Mouse (Mus musculus): ENCODE measurements around the gene Gng7. TPM values are rescaled to one million over a fixed set of nuclear protein-coding genes. Genes with fewer than 3 reads are reported as not detected.
A peak's percentile ranks its signal among the peaks of the same experiment; 100 is the strongest.

Gng7 gene
- polyA plus RNA-seq, 1 experiment from 2014 or later: 9.0 TPM

GRCm38 (mm10) chr10:80958979-80959637 lies 55.6 kb downstream of the Gng7 start:
- WGBS: 86% methylated on average over 5 of the region's 5 CpGs
- Histone ChIP-seq H3K4me1 (peaks cover 43% of the 10 kb centered on the region), H3K9me3 (no peaks in the 10 kb centered on the region), H3K27me3 (no peaks in the 10 kb centered on the region), H3K4me2 (replicated peaks) (no peak overlapping the region), H3K27ac (no peak overlapping the region), H3K9ac (no peak overlapping the region), H3K36me3 (no peaks in the 10 kb centered on the region), H3K4me3 (no peak overlapping the region)
- ATAC-seq (ENCODE audit: low FRiP score, low read depth): no peak

DNA sequence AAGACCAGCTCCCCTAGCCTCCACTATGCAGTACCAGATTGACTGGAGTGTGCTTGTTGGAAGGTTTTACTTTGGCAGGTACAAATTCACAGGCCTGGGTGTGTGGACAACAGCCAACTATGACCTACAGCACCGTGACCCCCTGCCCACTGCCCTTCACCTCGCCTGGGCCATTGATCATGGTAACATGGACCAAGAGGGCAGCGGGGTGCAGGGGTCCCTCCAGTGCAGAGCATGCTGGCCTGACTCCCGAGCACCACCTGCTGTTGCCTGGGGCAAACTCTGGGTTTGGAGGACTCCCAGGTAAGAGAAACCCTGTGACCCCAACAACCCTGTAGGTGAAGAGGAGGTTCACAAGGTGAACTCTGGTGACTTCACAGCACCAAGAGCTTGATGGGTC lies 57.0 kb downstream of the Gng7 start:
- no peak overlapping the region for H3K27ac ChIP-seq
- no peak overlapping the region for H3K4me2 ChIP-seq (replicated peaks)
- H3K36me3 ChIP-seq: no peaks in the 10 kb centered on the region
- no peaks in the 10 kb centered on the region for H3K27me3 ChIP-seq
- no peak for ATAC-seq (ENCODE audit: low FRiP score, low read depth)
- WGBS: 71% methylated on average over 4 of the region's 4 CpGs
- H3K9ac ChIP-seq: no peak overlapping the region
- H3K4me3 ChIP-seq: no peak overlapping the region
- no peaks in the 10 kb centered on the region for H3K9me3 ChIP-seq
- H3K4me1 ChIP-seq: peaks cover 35% of the 10 kb centered on the region

- Histone ChIP-seq H3K4me2 (replicated peaks) (no peak overlapping the region), H3K36me3 (no peaks in the 10 kb centered on the region), H3K27me3 (no peaks in the 10 kb centered on the region), H3K4me3 (no peak overlapping the region), H3K27ac (no peak overlapping the region), H3K9ac (no peak overlapping the region), H3K9me3 (no peaks in the 10 kb centered on the region), H3K4me1 (peaks cover 28% of the 10 kb centered on the region)
- WGBS: 63% methylated on average over 6 of the region's 6 CpGs
- ATAC-seq (ENCODE audit: low FRiP score, low read depth): no peak
These were observed 57.8 kb downstream of the Gng7 start for GRCm38 (mm10) chr10:80956901-80957300.

GRCm38 (mm10) chr10:80956385-80956784 lies 58.4 kb downstream of the Gng7 start:
- WGBS: 91% methylated on average over 8 of the region's 8 CpGs
- Histone ChIP-seq H3K36me3 (no peaks in the 10 kb centered on the region), H3K9ac (no peak overlapping the region), H3K4me1 (peaks cover 23% of the 10 kb centered on the region), H3K9me3 (no peaks in the 10 kb centered on the region), H3K4me3 (no peak overlapping the region), H3K4me2 (replicated peaks) (no peak overlapping the region), H3K27me3 (no peaks in the 10 kb centered on the region), H3K27ac (no peak overlapping the region)
- no peak for ATAC-seq (ENCODE audit: low FRiP score, low read depth)

- no peak overlapping the region for H3K9ac ChIP-seq
- H3K27ac ChIP-seq: peak overlapping the region; percentile 22; the same call in 1 of the 2 replicates
- peak overlapping the region; percentile 15; the same call in 1 of the 2 replicates for H3K4me2 ChIP-seq (replicated peaks)
- no peak overlapping the region for H3K4me3 ChIP-seq
- WGBS: 25% methylated on average over 9 of the region's 9 CpGs
- H3K4me1 ChIP-seq: peaks cover 15% of the 10 kb centered on the region
- H3K27me3 ChIP-seq: peaks cover 4% of the 10 kb centered on the region; the same call in 1 of the 2 replicates
- peak; percentile 54; the same call in 1 of the 2 replicates for ATAC-seq (ENCODE audit: low FRiP score, low read depth)
- H3K9me3 ChIP-seq: no peaks in the 10 kb centered on the region
- H3K36me3 ChIP-seq: no peaks in the 10 kb centered on the region
These were observed 59.2 kb downstream of the Gng7 start for GRCm38 (mm10) chr10:80955536-80955935.

GRCm38 (mm10) chr10:80954843-80955242 lies 59.9 kb downstream of the Gng7 start:
- 67% methylated on average over 6 of the region's 6 CpGs for WGBS
- Histone ChIP-seq H3K27me3 (peaks cover 4% of the 10 kb centered on the region; the same call in 1 of the 2 replicates), H3K9ac (no peak overlapping the region), H3K4me3 (no peak overlapping the region), H3K9me3 (no peaks in the 10 kb centered on the region), H3K4me2 (replicated peaks) (no peak overlapping the region), H3K27ac (no peak overlapping the region), H3K36me3 (no peaks in the 10 kb centered on the region), H3K4me1 (peaks cover 10% of the 10 kb centered on the region)
- ATAC-seq (ENCODE audit: low FRiP score, low read depth): no peak; the same call in 1 of the 2 replicates

- Histone ChIP-seq H3K4me3 (no peak overlapping the region), H3K4me2 (replicated peaks) (no peak overlapping the region), H3K4me1 (peaks cover 10% of the 10 kb centered on the region), H3K9ac (no peak overlapping the region), H3K36me3 (no peaks in the 10 kb centered on the region), H3K27me3 (peaks cover 4% of the 10 kb centered on the region; the same call in 1 of the 2 replicates), H3K27ac (no peak overlapping the region), H3K9me3 (no peaks in the 10 kb centered on the region)
- ATAC-seq (ENCODE audit: low FRiP score, low read depth): no peak
- 64% methylated on average over 13 of the region's 13 CpGs for WGBS
These were observed 60.3 kb downstream of the Gng7 start for GRCm38 (mm10) chr10:80954415-80954814.

DNA sequence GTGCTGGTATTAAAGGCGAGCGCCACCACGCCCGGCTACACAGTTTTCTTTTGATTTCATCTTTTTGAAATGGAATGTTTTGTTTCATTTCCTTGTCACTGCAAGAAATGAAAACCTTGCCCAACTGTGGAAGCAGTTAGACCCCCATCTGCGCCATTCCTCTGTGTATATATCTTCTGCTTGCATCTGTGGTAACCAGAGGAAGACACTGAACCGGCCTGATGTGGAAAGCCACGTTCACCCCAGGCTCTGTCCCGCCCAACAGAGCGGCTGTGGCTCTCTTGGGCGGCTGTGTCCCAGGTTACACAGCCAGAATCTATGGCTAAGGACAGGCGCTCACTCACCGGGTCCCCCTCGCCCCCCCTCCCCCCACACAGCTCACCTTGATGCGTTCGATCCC lies 62.3 kb downstream of the Gng7 start:
- Histone ChIP-seq H3K36me3 (no peaks in the 10 kb centered on the region), H3K4me3 (no peak overlapping the region), H3K4me1 (peaks cover 19% of the 10 kb centered on the region), H3K27ac (no peak overlapping the region), H3K4me2 (replicated peaks) (no peak overlapping the region), H3K9ac (0 out of 2 replicates have a peak overlapping the region, but pooled peaks have one; percentile 25), H3K9me3 (no peaks in the 10 kb centered on the region), H3K27me3 (peaks cover 4% of the 10 kb centered on the region; the same call in 1 of the 2 replicates)
- ATAC-seq (ENCODE audit: low FRiP score, low read depth): no peak
- 73% methylated on average over 15 of the region's 15 CpGs for WGBS

DNA sequence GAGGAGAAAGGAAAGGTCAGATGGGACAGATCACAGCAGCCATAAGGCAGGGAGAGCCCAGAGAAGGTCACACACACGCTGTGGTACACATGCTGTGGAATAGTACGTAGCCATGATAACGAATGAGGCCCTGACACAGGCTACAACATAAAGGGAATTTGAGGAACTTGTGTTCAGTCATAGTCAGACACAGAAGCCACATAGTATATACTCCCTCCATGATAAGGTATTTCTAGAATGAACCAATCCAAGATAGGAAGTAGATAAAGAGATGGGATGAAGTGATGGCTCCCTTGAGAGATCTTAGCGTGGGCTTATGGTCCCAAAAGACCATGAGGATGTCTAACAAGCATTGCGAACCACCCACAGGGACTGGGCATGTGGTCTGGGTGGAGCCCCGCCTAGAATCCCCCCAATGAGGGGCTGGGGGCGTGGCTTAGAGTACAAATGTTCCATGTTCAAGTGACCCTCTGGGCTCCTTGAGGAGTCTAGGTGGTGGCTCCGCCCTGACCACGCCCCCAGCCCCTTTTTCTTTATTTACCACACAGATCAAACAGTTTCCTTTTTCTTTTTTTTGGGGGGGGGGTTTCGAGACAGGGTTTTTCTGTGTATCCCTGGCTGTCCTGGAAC lies 62.9 kb downstream of the Gng7 start:
- no peak for ATAC-seq (ENCODE audit: low FRiP score, low read depth)
- no peak overlapping the region for H3K4me3 ChIP-seq
- no peaks in the 10 kb centered on the region for H3K9me3 ChIP-seq
- H3K4me1 ChIP-seq: peaks cover 24% of the 10 kb centered on the region
- peaks cover 4% of the 10 kb centered on the region; the same call in 1 of the 2 replicates for H3K27me3 ChIP-seq
- H3K36me3 ChIP-seq: no peaks in the 10 kb centered on the region
- WGBS: 81% methylated on average over 10 of the region's 10 CpGs
- H3K27ac ChIP-seq: no peak overlapping the region
- no peak overlapping the region for H3K4me2 ChIP-seq (replicated peaks)
- H3K9ac ChIP-seq: no peak overlapping the region

- Histone ChIP-seq H3K27me3 (peaks cover 4% of the 10 kb centered on the region; the same call in 1 of the 2 replicates), H3K4me1 (peaks cover 22% of the 10 kb centered on the region), H3K36me3 (no peaks in the 10 kb centered on the region), H3K9me3 (no peaks in the 10 kb centered on the region), H3K9ac (no peak overlapping the region), H3K4me3 (no peak overlapping the region), H3K27ac (no peak overlapping the region), H3K4me2 (replicated peaks) (no peak overlapping the region)
- WGBS: 32% methylated on average over 5 of the region's 5 CpGs
- no peak for ATAC-seq (ENCODE audit: low FRiP score, low read depth)
These were observed 64.4 kb downstream of the Gng7 start for GRCm38 (mm10) chr10:80950314-80950713.

DNA sequence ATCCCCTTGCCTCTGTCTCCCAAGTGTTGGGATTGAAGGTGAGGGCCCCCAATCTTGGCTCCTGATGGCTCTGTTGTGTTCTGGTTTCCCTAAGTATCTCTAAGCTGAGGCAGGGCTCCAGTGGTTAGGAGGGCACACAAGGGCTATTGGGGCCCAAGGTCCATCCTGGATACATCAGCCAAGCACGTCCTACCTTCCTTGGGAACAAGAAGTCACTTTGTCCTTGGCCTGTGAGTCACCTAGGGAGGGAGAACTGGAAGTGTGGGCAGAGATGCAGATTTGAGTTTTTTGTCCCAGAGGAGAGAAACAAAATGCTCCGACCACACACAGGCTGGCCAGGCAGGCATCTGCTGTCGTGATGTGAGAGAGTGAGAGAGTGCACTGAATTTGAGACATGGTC lies 65.7 kb downstream of the Gng7 start:
- Histone ChIP-seq H3K27ac (no peak overlapping the region), H3K4me1 (peaks cover 14% of the 10 kb centered on the region), H3K9ac (no peak overlapping the region), H3K36me3 (no peaks in the 10 kb centered on the region), H3K4me3 (no peak overlapping the region), H3K9me3 (no peaks in the 10 kb centered on the region), H3K27me3 (peaks cover 4% of the 10 kb centered on the region; the same call in 1 of the 2 replicates), H3K4me2 (replicated peaks) (no peak overlapping the region)
- WGBS: 69% methylated on average over 3 of the region's 3 CpGs
- ATAC-seq (ENCODE audit: low FRiP score, low read depth): no peak

DNA sequence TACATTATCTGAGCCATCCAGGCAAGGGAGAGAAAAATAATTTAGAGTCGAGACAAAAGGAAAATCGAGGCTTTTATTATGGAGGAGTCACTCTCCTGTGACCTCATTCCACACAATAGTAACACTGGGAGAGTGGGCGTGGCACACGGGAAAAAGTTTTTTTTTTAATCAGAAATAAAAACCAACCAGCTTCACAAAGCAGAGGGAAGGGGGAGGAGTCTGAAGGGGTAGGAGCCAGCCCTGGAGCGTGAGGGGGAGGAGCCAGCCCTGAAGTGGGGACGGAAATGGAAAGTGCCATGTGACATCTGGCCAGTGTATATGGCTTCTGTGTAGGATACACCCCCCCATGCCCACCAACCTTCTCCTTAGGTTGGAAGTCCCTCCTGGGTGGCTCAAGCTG lies 66.2 kb downstream of the Gng7 start:
- Histone ChIP-seq H3K27me3 (peaks cover 4% of the 10 kb centered on the region; the same call in 1 of the 2 replicates), H3K36me3 (no peaks in the 10 kb centered on the region), H3K27ac (no peak overlapping the region), H3K4me3 (no peak overlapping the region), H3K9ac (no peak overlapping the region), H3K4me2 (replicated peaks) (no peak overlapping the region), H3K4me1 (peaks cover 14% of the 10 kb centered on the region), H3K9me3 (no peaks in the 10 kb centered on the region)
- WGBS: 36% methylated on average over 6 of the region's 6 CpGs
- ATAC-seq (ENCODE audit: low FRiP score, low read depth): no peak
